19 mouse cellular contexts compared by ENCODE assay signal in the genomic region with DNA sequence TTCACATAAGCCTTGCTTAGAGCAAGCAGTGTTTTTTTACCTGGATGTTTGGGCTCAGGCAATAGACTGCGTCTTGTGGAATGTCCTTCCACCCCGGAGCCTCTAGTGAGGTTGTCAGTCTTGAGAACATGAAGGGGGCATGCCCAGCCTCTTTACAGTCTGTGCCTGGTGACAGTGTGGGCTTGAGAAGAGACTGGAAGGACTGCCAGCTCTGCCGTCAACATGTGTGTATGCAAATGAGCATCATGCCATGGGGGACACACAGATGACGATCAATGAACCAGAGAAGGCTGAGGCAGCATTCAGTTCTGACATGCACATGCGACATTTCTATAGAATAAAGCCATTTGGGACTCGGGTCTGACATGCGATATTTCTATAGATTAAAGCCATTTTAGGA.
DNase-seq lines count a peak whose midpoint lies in the region; ATAC-seq and TF ChIP-seq lines count a peak whose summit lies in the region.
"Had no signal": no experiment of that assay in that cellular context is flagged by ENCODE, and none has a peak within 500 bp of the region (broad histone marks: within the 10 kb centered on the region; RNA-seq: fewer than 3 reads in every experiment).

No protein-coding gene starts in this region.

- peak overlapping the region; percentile 81; the same call in 1 of the 2 replicates for H3K27ac ChIP-seq in heart, embryonic 10.5 days
- H3K27ac ChIP-seq in limb, embryonic 13.5 days: peak overlapping the region; percentile 55; the same call in 1 of the 2 replicates
- H3K27ac ChIP-seq in limb, embryonic 10.5 days: no peak overlapping the region
- no peak overlapping the region for H3K27ac ChIP-seq in CH12.LX (ENCODE audit: insufficient read depth, low read depth)
- H3K27ac ChIP-seq in forebrain, embryonic 16.5 days (ENCODE audit: low read length): no peak overlapping the region

- H3K4me1 ChIP-seq in heart, embryonic 10.5 days: peaks cover 64% of the 10 kb centered on the region
- peaks cover 20% of the 10 kb centered on the region for H3K4me1 ChIP-seq in limb, embryonic 13.5 days
- H3K4me1 ChIP-seq in limb, embryonic 10.5 days: peaks cover 7% of the 10 kb centered on the region; the same call in 1 of the 2 replicates
- H3K4me1 ChIP-seq in CH12.LX (ENCODE audit: control insufficient read depth in 1 of 2, insufficient read depth in 2 of 2): peaks cover 0 to 9% of the 10 kb centered on the region in 2 experiments; a peak in 2 of 4 replicates
- H3K4me1 ChIP-seq in forebrain, embryonic 16.5 days (replicated peaks; ENCODE audit: control insufficient read depth, insufficient read depth, low read length): peaks cover 18% of the 10 kb centered on the region

- dilution Hi-C loops in CH12.LX (cut with MboI; ENCODE audit: extremely low pct_ligation_motif_present, extremely low pct_unique_long_range_greater_than_20kb, low sequenced_read_pairs): no loop called here

- no peaks in the 10 kb centered on the region for H3K79me2 ChIP-seq in CH12.LX (replicated peaks; ENCODE audit: control insufficient read depth, extremely low read depth, insufficient read depth, poor library complexity, severe bottlenecking)

- H3K4me2 ChIP-seq in limb, embryonic 13.5 days (replicated peaks): no peak overlapping the region
- H3K4me2 ChIP-seq in CH12.LX (ENCODE audit: insufficient read depth, low read depth, poor library complexity, severe bottlenecking): no peak overlapping the region
- H3K4me2 ChIP-seq in forebrain, embryonic 16.5 days (ENCODE audit: low read length): no peak overlapping the region
- H3K4me2 ChIP-seq: intestine, embryonic 15.5 days; liver, embryonic 11.5 days had no signal

- no peak for ATAC-seq in limb, embryonic 13.5 days (ENCODE audit: low FRiP score, low read depth)
- peak; percentile 46; the same call in 1 of the 2 replicates for ATAC-seq in forebrain, embryonic 16.5 days
- ATAC-seq: intestine, embryonic 15.5 days had no signal

- no peaks in the 10 kb centered on the region for H3K9me3 ChIP-seq in heart, embryonic 10.5 days
- no peaks in the 10 kb centered on the region for H3K9me3 ChIP-seq in limb, embryonic 13.5 days
- no peaks in the 10 kb centered on the region for H3K9me3 ChIP-seq in limb, embryonic 10.5 days (replicated peaks)
- no peaks in the 10 kb centered on the region for H3K9me3 ChIP-seq in CH12.LX (replicated peaks; ENCODE audit: low read length)
- H3K9me3 ChIP-seq in forebrain, embryonic 16.5 days (ENCODE audit: control insufficient read depth, low read length): no peaks in the 10 kb centered on the region
- H3K9me3 ChIP-seq: heart, embryonic 12.5 days; intestine, embryonic 15.5 days had no signal

- no peaks in the 10 kb centered on the region for H3K27me3 ChIP-seq in heart, embryonic 10.5 days (ENCODE audit: insufficient read depth, poor library complexity, severe bottlenecking)
- H3K27me3 ChIP-seq in limb, embryonic 13.5 days: no peaks in the 10 kb centered on the region
- H3K27me3 ChIP-seq in limb, embryonic 10.5 days (ENCODE audit: low read depth, poor library complexity, severe bottlenecking): no peaks in the 10 kb centered on the region
- H3K27me3 ChIP-seq in CH12.LX (replicated peaks): no peaks in the 10 kb centered on the region
- no peaks in the 10 kb centered on the region for H3K27me3 ChIP-seq in forebrain, embryonic 16.5 days (replicated peaks; ENCODE audit: control insufficient read depth, insufficient read depth, low read length)
- H3K27me3 ChIP-seq: heart, embryonic 12.5 days; intestine, embryonic 15.5 days had no signal

- no peaks in the 10 kb centered on the region for H3K36me3 ChIP-seq in heart, embryonic 10.5 days
- H3K36me3 ChIP-seq in limb, embryonic 13.5 days: no peaks in the 10 kb centered on the region
- no peaks in the 10 kb centered on the region for H3K36me3 ChIP-seq in limb, embryonic 10.5 days
- H3K36me3 ChIP-seq in CH12.LX (replicated peaks in 1 of 2; ENCODE audit: control insufficient read depth in 1 of 2, insufficient read depth in 1 of 2, low read length in 1 of 2): peaks cover 9 to 53% of the 10 kb centered on the region in 2 experiments
- H3K36me3 ChIP-seq in forebrain, embryonic 16.5 days (ENCODE audit: control insufficient read depth, insufficient read depth): no peaks in the 10 kb centered on the region
- H3K36me3 ChIP-seq: intestine, embryonic 15.5 days had no signal

- no peak for TF ChIP-seq CTCF in CH12.LX (conservative IDR thresholded peaks at IDR 0.05 in 1 of 2, IDR thresholded peaks at IDR 0.05 in 1 of 2; ENCODE audit: low read depth in 2 of 2, low read length in 2 of 2)

- no peak overlapping the region for H3K4me3 ChIP-seq in heart, embryonic 10.5 days
- H3K4me3 ChIP-seq in limb, embryonic 13.5 days: no peak overlapping the region
- no peak overlapping the region for H3K4me3 ChIP-seq in limb, embryonic 10.5 days
- no peak overlapping the region for H3K4me3 ChIP-seq in CH12.LX (replicated peaks in 1 of 3; ENCODE audit: low read depth in 2 of 3, low read length in 2 of 3, poor library complexity in 1 of 3)
- H3K4me3 ChIP-seq in forebrain, embryonic 16.5 days (replicated peaks; ENCODE audit: low read length): no peak overlapping the region
- H3K4me3 ChIP-seq: heart, embryonic 12.5 days; intestine, embryonic 15.5 days; myocyte had no signal

- no peak for TF ChIP-seq EP300 in CH12.LX (IDR thresholded peaks at IDR 0.05; ENCODE audit: low read length)

- TF ChIP-seq POLR2A in CH12.LX (IDR thresholded peaks at IDR 0.05; ENCODE audit: low read depth, low read length): no peak

- no peak overlapping the region for H3K9ac ChIP-seq in limb, embryonic 13.5 days
- H3K9ac ChIP-seq in CH12.LX (ENCODE audit: insufficient read depth, low read depth): no peak overlapping the region
- H3K9ac ChIP-seq in forebrain, embryonic 16.5 days (replicated peaks; ENCODE audit: low read depth, low read length): no peak overlapping the region
- H3K9ac ChIP-seq: heart, embryonic 12.5 days; intestine, embryonic 15.5 days had no signal

- in situ Hi-C loops in CH12.LX (cut with MboI; ENCODE audit: low pct_ligation_motif_present, low pct_unique_long_range_greater_than_20kb, low sequenced_read_pairs): no loop called here

- DNase-seq in heart, embryonic 10.5 days (ENCODE audit: low spot score): no peak
- DNase-seq in heart, adult 18-20 months: no peak
- DNase-seq in limb, embryonic 10.5 days (ENCODE audit: low spot score): no peak
- DNase-seq in CH12.LX (ENCODE audit: extremely low read depth): peak; percentile 10
- no peak for DNase-seq in spleen, postnatal 14 days (ENCODE audit: low spot score in 2 of 2)
- no peak for DNase-seq in cerebellum, adult 18-20 months
- DNase-seq: adrenal gland, adult 2 months; cerebellum, adult 9-11 months; heart, postnatal 36 days; kidney, adult 9 months; kidney, postnatal 36 days; lung, postnatal 36 days; thymus, adult 2 months had no signal

- WGBS in heart, embryonic 10.5 days: 83% methylated on average over 7 of the region's 7 CpGs
- WGBS in limb, embryonic 13.5 days: 86% methylated on average over 7 of the region's 7 CpGs
- 91% methylated on average over 7 of the region's 7 CpGs for WGBS in limb, embryonic 10.5 days
- 63% methylated on average over 7 of the region's 7 CpGs for WGBS in forebrain, embryonic 16.5 days

- TF ChIP-seq RAD21 in CH12.LX (IDR thresholded peaks at IDR 0.05; ENCODE audit: low read depth, low read length): no peak

TF ChIP-seq in CH12.LX, 34 proteins besides CTCF, POLR2A, EP300 and RAD21:
- TF ChIP-seq NELFE (IDR thresholded peaks at IDR 0.05; ENCODE audit: low read depth, low read length) (no peak), USF2 (conservative IDR thresholded peaks at IDR 0.05; ENCODE audit: low read depth, low read length) (no peak), SIN3A (IDR thresholded peaks at IDR 0.05; ENCODE audit: low read length) (no peak), MYC (IDR thresholded peaks at IDR 0.05; ENCODE audit: low read depth, low read length) (no peak), JUN (IDR thresholded peaks at IDR 0.05; ENCODE audit: insufficient read depth, low read depth, low read length) (no peak), ETS1 (conservative IDR thresholded peaks at IDR 0.05; ENCODE audit: low read depth, low read length) (no peak), ZC3H11A (IDR thresholded peaks at IDR 0.05; ENCODE audit: low read depth, low read length) (no peak)

Comparison
In these comparisons a context has a peak if more than half of its experiments do, and no peak if none do; other contexts are left out.
1. H3K27ac ChIP-seq: peak in heart, embryonic 10.5 days (single experiment) and limb, embryonic 13.5 days (single experiment); none in limb, embryonic 10.5 days (single experiment), CH12.LX (single experiment) and forebrain, embryonic 16.5 days (single experiment).